Mouse (Mus musculus): ENCODE measurements around the gene Ttc6. TPM values are rescaled to one million over a fixed set of nuclear protein-coding genes. Genes with fewer than 3 reads are reported as not detected.

The Ttc6 gene
- polyA plus RNA-seq, 2 experiments from 2014 or later: not detected

- peak; percentile 22 for ATAC-seq
These were observed 18.3 kb upstream of the Ttc6 start for GRCm38 (mm10) chr12:57545371-57546241.

- ATAC-seq: peak; percentile 50
These were observed 17.3 kb upstream of the Ttc6 start, which contains the start of gene Foxa1 for GRCm38 (mm10) chr12:57546415-57547201. Foxa1 (minus strand) TSS chr12:57546916.

GRCm38 (mm10) chr12:57547890-57548289 lies 16.0 kb upstream of the Ttc6 start:
- no peak for ATAC-seq

GRCm38 (mm10) chr12:57548352-57548980 lies 15.4 kb upstream of the Ttc6 start:
- no peak for ATAC-seq

GRCm38 (mm10) chr12:57548981-57549666 lies 14.8 kb upstream of the Ttc6 start:
- ATAC-seq: no peak

GRCm38 (mm10) chr12:57549667-57550160 lies 14.2 kb upstream of the Ttc6 start:
- no peak for ATAC-seq

GRCm38 (mm10) chr12:57550181-57550808 lies 13.6 kb upstream of the Ttc6 start:
- no peak for ATAC-seq

GRCm38 (mm10) chr12:57550881-57551280 lies 13.0 kb upstream of the Ttc6 start:
- ATAC-seq: no peak

- no peak for ATAC-seq
These were observed 11.6 kb upstream of the Ttc6 start for GRCm38 (mm10) chr12:57552286-57552685.

- ATAC-seq: no peak
These were observed 9.8 kb upstream of the Ttc6 start for GRCm38 (mm10) chr12:57554091-57554490.

- ATAC-seq: no peak
These were observed 7.9 kb downstream of the Ttc6 start for GRCm38 (mm10) chr12:57571773-57572172.

- no peak for ATAC-seq
These were observed 8.5 kb downstream of the Ttc6 start for GRCm38 (mm10) chr12:57572415-57572814.

GRCm38 (mm10) chr12:57575931-57576628 lies 12.2 kb downstream of the Ttc6 start:
- no peak for ATAC-seq

GRCm38 (mm10) chr12:57607624-57608023 lies 43.7 kb downstream of the Ttc6 start:
- ATAC-seq: no peak

- ATAC-seq: no peak
These were observed 51.2 kb downstream of the Ttc6 start for GRCm38 (mm10) chr12:57615137-57615536.

GRCm38 (mm10) chr12:57622030-57622429 lies 58.1 kb downstream of the Ttc6 start:
- ATAC-seq: no peak

GRCm38 (mm10) chr12:57623264-57623663 lies 59.4 kb downstream of the Ttc6 start:
- ATAC-seq: no peak

GRCm38 (mm10) chr12:57624011-57624608 lies 60.2 kb downstream of the Ttc6 start:
- ATAC-seq: no peak

- ATAC-seq: no peak
These were observed 86.1 kb downstream of the Ttc6 start for GRCm38 (mm10) chr12:57650011-57650410.

- ATAC-seq: no peak
These were observed 86.8 kb downstream of the Ttc6 start for GRCm38 (mm10) chr12:57650677-57651076.
